Mouse (Mus musculus) heart, postnatal 14 days (tissue): ENCODE data around the gene Mphosph9. TPM values are rescaled to one million over a fixed set of nuclear protein-coding genes. Genes with fewer than 3 reads are reported as not detected.
"Not testable (repeated sequence)": the region's sequence is repeated elsewhere in the genome, so short reads cannot be mapped to it uniquely, and the experiment has no call there.

ENCODE experiments used
- DNase-seq, 2 experiments: peaks; one replicate each; pipeline ENCODE4 v3.0.0; 2021 to 2022
- intact Hi-C: fragments of 180-260 bp; cut with DNase I; formaldehyde crosslinking; loops from one replicate; pipeline ENCODE4 v1.15.1; 2025
- total RNA-seq, 2 experiments: library from RNA; stranded (reverse); gene quantifications; 2 replicates each; pipeline ENCODE4 v1.2.3; 2021

The Mphosph9 gene
- total RNA-seq, 2 experiments from 2014 or later: 6.0 to 6.8 TPM

DNA sequence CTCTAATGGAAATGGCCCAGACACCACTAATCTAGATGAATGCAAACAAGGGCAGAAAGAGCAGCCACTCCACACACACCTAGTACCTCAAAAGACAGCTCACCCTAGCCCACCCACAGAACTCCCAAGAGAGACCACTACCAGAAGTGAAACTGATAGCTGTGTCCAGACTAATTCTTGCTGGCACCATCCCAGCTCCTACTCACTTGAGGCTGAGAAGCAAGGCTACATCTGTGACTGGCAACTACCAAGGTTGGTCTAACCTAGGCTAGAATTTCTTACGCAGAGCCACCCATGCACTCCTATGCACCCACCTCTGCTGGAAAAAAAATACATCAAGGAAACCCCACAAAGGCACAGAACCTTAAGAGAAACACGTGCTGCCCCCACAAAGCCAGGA is 22.6 kb upstream of the Mphosph9 start:
- intact Hi-C loops: no loop called here
- no peak for DNase-seq

DNA sequence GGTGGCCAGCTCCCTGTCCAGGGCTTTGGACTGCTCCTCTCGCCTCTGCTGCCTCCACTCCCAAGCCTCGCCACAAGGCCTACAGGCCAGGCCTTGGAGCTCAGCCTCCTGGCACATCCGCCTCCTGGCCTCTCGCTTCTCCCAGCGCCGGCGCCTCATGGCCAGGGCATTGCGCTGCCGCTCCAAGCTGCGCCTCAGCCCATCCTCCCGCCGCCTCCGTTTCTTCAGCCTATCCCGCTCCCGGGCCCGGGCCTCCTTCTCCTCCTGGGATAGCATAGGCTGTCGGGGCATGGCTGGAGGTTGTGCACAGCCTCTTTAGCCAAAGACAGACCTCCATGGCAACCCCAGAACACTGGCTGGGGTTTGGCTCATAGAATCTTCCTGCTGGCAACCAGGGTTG is 21.4 kb upstream of the Mphosph9 start:
- intact Hi-C loops: no loop called here
- DNase-seq: peak in 1 of 2 experiments; percentile 29

DNA sequence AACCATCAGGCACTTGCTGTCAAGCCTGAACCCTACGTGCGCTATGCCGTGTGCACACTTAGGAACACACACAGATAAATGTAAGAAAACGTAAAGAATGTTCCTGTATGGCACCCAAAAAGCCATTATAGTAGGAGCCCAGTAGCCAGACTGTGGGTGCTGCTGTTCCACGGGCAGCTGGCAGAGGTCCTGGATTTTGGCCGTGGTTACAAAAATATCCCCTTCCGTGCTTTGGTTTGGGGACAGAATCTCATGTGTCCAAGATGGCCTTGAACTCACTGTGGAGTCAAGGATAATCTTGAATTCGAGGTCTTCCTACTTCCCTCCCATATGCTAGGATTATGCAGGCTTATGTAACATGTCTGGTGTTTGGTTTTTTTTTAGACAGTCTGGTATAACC is 15.1 kb upstream of the Mphosph9 start:
- DNase-seq: no peak
- intact Hi-C loops: no loop called here

DNA sequence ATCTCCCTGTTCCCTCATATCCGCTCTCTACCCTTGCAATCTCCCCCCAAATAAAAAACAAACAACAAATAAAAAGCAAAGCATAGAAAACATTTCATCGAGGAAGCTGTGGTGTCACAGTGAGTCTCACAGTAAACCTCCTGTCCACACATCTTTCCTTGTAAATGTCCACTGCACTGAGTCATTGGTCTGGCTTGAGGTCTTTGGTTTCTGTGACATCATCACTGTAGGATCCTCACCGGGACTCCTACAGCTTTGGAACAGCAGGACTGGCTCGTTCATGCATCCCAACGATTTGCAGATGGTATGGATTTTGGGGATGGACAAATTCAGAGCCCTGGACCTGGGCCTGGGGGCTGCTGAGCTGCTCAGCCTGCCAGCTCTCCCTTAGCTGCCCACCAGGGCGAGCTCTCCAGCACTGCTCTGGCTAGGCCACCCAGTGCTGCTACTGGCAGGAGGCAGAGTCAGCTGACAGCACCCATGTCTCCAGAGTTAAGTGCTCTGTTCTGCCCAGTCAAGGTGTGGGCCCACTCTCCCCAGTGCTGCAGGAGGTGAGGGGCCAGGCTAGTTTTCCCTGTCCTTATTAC is 14.1 kb upstream of the Mphosph9 start:
- intact Hi-C loops: not testable (repeated sequence)
- peak in 1 of 2 experiments; percentile 27 for DNase-seq

DNA sequence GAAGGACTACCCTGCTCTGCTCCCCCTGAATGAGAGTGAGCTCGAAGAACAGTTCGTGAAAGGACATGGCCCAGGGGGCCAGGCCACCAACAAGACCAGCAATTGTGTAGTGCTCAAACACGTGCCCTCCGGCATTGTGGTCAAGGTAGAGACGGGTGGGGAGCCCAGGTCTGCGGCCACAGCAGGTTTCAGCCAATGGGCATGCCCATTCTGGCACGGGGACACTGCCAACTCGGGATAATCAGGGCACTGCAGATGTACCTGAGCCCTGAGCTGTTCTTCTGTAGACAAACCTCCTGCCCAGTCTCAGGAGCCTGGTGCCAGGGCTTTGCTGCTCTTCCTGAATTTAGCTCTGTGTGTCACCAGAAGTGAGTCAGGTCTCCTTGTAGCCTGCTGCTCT is 11.0 kb upstream of the Mphosph9 start:
- intact Hi-C loops: no loop called here

DNA sequence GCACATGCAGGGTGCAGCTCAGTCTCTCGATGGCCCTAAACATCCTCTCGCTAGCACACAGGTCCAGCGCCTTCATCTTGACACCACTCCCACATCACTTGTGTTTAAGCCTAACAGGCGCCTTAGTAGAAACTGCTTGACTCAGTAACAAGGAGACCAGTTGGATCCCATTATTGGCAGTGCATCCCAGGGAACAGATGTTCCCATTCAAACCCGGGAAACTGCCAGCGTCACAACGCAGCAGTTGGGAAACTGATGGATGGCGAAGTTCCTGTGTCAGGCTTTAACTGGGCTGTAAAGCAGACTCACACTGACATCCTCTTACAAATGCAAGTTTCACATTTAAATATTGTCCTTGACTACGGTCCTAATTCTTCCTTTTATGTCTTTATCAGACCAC is 10.1 kb upstream of the Mphosph9 start:
- peak; percentile 35 to 38 for DNase-seq
- intact Hi-C loops: no loop called here

More for the DNA sequence above, 11.0 kb upstream of the Mphosph9 start:
- DNase-seq: no peak

DNA sequence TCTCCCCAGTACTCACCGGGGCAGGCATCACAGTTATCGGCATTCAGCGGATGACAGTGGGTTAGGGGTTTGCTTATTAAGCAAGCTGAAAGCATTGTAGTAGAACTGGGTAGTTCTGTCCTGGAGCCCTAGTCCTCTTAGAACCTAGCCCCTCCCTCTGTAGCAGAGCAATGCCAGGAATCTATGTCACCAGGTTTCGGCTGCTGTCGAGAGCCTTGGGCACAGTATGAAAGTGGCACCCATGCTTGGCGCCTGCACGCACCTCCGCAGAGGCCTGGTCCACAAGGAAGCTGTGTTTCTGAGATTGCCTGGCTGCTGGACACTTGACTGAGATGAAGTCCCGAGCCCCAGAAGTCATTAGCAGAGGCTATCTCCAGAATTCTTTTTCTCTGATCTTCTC is 9.3 kb upstream of the Mphosph9 start:
- intact Hi-C loops: no loop called here

DNA sequence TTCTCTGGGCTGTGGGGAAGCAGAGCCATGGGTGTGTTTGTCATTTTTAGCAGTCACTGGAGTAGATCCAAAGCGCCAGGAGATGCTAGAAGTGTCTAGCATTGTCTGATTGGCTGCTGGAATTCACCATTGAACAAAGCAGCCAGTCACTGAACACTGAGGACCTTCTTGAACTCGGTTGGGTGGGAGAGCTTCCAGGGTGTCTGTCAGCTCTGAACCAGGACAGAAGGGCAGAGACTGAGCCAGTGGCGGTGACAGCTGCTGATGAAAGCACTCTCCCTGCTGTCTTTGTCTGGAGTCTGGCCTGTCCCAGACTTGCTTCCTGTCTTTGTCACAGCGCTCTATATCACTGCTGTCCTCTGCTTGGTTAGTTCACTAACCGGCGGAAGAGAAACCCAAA is 6.6 kb upstream of the Mphosph9 start:
- peak; percentile 63 to 76 for DNase-seq
- intact Hi-C loops: no loop called here

More for the DNA sequence above, 9.3 kb upstream of the Mphosph9 start:
- no peak for DNase-seq

DNA sequence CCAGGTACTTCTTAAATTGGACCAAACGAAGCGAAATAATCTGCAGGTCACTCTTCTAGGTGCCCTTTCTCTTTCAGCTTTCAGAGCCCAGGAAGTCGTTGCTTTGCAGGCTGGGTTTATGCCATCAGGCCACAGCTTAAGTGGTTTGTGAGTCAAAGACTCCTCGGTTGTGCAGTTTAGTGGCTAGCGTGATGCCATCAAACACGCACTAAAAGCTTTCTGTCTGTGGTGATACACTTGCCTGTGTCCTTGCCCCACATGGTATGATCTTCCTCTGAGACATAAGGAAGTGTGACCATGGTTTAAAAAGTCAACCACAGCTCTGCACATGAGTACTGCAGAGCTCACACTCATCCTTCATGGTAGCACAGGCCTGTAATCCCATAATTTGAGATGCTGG is 2.3 kb upstream of the Mphosph9 start:
- no peak for DNase-seq
- intact Hi-C loops: no loop called here

DNA sequence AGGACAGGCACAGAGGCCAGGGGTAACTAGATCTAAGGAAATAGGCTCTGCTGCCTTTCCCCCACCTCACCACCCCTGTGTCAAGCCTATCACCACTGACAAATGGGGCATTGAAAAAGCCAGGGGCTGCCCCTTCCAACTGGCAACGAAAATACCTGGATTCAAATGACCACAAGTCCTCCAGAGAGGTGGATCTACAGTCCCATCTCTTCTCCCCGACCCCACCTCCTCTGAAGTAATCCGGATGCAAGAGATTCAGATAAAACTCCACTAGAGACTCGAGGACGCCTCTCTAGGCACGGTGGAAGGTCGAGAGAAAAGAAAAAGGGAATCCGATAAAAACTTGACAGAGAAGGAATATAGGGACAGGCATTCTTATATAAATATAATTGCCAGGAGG is 943 bp downstream of the Mphosph9 start:
- intact Hi-C loops: no loop called here
- no peak for DNase-seq

DNA sequence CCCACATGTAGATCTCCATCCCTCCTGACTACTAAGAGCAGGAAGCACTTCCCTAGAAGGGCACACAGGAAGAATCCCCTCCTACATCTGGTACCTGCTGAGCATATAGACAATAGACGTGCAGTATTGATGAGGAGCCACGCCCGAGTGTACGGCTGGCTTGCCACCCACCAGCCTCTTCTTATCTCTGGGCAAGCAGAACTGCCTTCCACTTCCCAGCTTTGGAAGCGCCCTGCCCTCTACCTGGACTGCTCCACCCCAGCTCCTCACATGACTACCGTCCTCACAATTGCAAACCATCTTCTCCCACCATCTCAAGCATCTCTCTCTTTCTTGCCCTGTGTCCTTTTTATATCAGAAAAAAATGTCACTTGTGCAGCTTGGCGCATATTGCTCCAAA is 10.1 kb downstream of the Mphosph9 start:
- intact Hi-C loops: no loop called here
- DNase-seq: no peak

DNA sequence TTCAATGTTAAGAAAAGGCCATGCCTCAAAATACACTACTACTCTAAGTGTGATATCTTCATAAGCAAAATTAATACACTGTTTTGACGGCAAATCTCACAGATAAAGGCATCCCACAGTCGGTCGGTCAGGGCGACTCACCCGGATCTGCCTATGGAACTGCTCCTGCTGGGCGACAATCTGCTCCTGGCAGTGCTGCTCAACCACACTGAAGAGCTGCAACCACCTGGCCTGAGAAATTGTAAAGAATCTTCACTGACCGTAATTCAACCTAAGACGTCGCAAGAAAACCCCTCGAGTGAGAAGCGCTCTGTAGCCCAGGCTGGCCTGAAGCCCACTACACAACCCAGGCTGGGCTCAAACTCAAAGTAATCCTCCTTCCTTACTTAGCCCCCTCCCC is 11.8 kb downstream of the Mphosph9 start:
- intact Hi-C loops: no loop called here
- DNase-seq: no peak

DNA sequence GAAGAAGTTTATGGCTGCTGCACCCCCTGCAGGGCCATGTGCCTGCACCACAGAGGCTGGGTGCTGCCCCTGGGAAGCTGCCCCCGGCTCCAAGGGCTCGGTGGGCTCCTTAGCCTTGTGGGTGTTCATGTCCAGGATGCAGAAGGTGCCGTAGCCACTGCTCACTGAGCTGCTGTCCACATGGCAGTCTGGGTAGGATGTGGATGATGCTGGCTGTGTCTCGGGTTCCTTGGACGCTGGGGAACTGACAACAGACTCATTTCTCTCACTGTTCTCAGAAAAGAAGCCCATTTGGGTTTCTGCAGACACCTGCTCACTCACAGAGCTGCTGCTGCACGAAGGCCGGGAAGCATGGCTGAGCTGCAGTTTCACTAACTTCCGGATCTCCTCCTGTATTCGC is 12.3 kb downstream of the Mphosph9 start:
- no peak for DNase-seq
- intact Hi-C loops: no loop called here

DNA sequence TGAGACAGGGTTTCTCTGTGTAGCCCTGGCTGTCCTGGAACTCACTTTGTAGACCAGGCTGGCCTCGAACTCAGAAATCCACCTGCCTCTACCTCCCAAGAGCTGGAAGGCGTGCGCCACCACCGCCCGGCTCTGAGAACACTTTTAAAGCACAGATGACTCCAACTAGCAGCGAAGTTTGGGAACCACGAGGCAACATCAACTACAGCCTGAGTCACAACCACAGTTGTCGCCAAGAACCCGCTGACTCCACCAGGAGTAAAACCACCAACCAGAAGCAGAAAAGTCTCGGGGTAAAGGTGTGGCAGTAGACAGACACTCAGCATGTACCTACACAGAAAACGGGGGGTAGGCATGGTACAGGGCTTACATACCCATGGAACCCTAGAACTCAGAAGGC is 17.7 kb downstream of the Mphosph9 start:
- intact Hi-C loops: no loop called here
- no peak for DNase-seq

DNA sequence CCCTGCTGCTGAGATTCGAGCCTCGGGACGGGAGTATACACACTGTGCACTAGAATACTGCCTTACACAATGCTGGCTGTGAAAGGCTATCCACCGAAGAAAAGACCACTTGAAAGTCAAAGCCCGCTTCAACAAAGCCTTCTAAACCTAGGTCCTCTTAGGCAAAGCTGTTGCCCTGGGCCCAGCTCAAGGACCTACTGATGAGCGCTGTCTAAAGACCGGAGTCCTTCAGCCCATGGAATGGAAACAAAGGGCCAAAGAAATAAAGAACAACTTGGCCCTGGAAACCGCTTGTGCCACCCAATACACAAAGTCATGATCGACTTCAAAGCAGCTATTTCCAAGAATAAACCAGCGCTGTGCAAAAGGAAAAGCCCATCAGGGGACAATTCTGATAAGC is 18.6 kb downstream of the Mphosph9 start:
- intact Hi-C loops: no loop called here
- no peak for DNase-seq

DNA sequence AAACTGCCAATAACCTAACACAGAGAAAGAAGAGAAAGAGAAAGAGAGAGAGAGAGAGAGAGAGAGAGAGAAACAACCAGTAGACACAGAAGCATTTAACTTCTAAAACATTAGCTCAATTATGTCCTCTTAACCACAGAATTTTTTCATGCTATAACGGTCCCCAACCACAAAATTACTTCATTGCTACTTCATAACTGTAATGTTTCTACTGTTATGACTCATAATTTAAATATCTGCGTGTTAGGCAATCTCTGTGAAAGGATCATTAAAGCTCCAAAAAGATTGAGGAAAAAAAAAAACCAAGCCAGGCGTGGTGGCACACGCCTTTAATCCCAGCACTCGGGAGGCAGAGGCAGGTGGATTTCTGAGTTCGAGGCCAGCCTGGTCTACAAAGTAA is 24.9 kb downstream of the Mphosph9 start:
- intact Hi-C loops, DNase-seq: not testable (repeated sequence)

DNA sequence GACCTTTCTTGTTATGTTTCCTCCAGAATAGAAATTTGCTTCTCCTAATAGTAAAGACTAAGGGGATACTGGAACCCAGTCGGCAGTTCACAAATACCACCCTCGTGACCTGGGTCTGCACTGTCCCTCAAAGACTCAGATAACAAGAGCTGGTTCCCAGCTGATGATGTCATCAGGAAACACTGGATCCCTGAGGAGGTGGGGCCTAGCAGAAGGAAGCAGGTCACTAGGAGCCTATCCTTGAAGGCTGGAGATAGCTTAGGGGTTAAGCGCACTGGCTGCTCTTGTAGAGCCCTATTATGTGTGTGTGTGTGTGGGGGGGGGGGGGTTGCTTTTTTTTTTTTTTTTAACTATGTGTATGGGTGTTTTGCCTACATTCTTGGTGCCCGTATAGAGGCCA is 27.6 kb downstream of the Mphosph9 start:
- DNase-seq: no peak
- intact Hi-C loops: no loop called here

DNA sequence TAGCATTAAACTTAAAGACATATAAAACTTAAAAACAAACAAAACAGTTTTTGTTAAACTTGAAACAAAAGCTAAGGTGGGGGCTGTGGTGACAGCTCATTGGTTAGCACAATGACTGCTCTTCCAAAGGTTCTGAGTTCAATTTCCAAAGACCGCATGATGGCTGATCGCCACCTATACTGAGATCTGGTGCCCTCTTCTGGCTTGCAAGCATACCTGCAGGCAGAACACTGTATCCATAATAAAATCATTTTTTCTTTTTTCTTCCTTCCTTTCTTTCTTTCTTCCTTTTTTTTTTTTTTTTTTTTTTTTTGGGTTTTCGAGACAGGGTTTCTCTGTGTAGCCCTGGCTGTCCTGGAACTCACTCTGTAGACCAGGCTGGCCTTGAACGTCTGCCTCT is 28.5 kb downstream of the Mphosph9 start:
- intact Hi-C loops: not testable (repeated sequence)
- DNase-seq: peak; percentile 10 to 43

DNA sequence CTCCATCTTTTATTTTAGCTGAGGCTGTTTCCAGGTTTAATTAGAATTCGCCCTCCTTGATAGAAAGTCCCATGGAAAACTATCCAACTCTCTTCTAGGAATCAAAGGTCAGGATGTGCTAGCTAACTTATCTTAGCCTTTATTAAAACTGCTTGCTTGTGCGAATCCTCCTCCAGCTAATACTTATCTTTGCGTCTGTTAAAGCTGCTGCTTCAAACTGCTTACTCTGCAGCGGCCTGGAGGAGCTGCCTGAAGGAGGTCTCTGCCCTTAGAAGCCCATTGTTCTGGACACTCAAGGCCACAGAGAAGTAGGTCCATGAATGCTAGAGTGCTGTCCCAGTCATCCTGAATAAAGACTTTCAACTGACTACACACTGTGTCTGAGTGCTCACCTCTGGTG is 31.3 kb downstream of the Mphosph9 start:
- DNase-seq: no peak
- intact Hi-C loops: no loop called here

DNA sequence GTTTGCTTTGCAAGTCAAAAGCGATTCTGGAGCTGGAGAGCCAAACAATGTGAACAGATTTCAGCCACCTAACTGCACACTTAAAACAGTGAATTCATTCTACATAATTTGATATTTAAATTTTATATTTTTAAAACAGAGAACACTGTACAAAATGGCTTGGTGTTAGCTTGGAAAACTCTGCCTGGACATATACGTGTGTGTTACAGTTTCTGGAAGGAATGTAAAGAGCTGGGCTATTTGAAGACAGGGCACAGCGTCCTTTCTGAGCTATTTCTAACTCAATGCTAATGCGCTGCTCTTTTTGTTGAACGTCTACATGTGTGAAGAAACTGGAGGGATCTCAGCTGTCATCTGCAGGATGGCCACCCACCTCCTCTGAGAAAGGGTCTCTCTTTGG is 33.8 kb downstream of the Mphosph9 start:
- no peak for DNase-seq
- intact Hi-C loops: no loop called here

DNA sequence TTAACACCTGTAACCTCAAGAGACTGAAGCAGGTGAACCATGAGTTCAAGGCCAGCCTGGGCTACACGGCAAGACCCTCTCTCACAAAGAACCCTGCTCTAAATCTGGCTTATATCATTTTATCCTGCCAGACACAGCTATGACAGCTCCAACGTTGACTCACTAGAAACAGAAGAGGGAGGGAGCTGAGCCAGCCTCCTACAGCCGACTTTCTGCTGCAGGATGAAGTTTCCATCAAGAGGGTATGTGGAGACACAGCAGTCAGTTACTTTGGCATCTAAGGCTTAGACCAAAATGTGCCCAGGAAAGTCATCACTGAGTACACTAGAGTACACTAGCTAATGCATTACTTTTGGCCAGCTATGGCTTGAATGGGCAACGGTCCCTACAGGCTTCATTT is 37.6 kb downstream of the Mphosph9 start:
- intact Hi-C loops: no loop called here

DNA sequence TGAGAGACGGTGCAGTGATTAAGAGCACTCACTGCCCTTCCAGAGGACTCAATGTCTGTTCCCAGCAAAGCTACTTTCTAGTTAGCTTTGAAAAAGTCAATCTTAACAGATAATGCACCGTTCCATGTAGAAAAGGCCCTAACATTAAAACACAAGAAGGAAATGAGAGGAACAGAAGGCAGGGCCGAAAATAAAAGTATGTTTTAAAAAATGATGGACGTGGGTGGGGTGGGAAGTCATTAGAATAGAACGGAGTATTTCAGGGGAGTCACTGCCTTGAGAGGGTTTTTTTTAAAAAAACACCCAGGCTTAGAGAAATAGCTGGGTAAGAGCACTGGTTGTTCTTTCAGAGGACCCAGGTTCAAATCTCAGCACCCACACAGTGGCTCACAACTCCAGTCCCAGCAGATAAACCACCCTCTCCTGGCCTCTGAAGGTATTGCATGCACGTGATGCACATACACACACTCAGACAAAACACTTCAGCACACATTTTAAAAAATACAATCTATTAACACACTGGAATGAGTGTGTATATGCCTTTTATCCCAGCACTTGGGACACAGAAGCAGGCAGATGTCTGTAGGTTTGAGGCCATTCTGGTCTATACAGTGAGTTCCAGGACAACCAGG is 40.0 kb downstream of the Mphosph9 start:
- intact Hi-C loops: loop anchor here (5.0 kb wide), 1 partner anchor 35 kb away; no protein-coding TSS in a partner anchor
- DNase-seq: no peak

More for the DNA sequence above, 37.6 kb downstream of the Mphosph9 start:
- no peak for DNase-seq
